Mouse (Mus musculus): ENCODE measurements at regions not wholly inside any gene's neighbourhood (a gene's known extent, or its start where the extent isn't known, plus 50 kb on each side); places are given as distances from the start of the nearest gene placed in this dataset.

DNA sequence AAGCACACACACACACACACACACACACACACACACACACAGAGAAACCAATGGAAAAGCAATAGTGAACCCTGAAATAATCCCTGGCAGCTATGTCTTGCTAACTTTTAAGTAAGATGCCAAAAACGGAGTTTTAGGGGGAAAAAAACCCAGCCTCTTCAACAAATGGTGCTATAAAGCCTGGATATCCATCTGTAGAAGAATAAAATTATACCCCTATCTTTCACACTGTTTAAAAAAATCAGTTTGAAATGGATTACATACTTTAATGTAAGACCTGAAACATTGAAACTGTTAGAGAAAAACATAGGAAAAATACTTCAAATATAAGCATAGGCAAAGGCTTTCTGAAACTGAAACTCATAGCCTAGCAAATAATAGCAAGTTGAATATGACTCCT lies 228.2 kb downstream of the Fam49a start:
- Histone ChIP-seq H3K27ac (ENCODE audit: low read length) (no peak overlapping the region), H3K4me1 (ENCODE audit: control insufficient read depth, insufficient read depth, low read length) (no peaks in the 10 kb centered on the region), H3K4me3 (ENCODE audit: low read depth, low read length) (no peak overlapping the region), H3K9ac (replicated peaks; ENCODE audit: low read depth, low read length) (no peak overlapping the region), H3K4me2 (replicated peaks; ENCODE audit: low read depth, low read length) (no peak overlapping the region), H3K36me3 (ENCODE audit: control insufficient read depth, insufficient read depth, low read length) (no peaks in the 10 kb centered on the region), H3K9me3 (ENCODE audit: control insufficient read depth, low read depth, low read length) (no peaks in the 10 kb centered on the region), H3K27me3 (ENCODE audit: control insufficient read depth, insufficient read depth, low read length) (no peaks in the 10 kb centered on the region)
- 79% methylated on average over 1 of the region's 1 CpGs for WGBS
- no peak for ATAC-seq (ENCODE audit: insufficient number of reproducible peaks, insufficient read depth, low FRiP score, low read depth)

DNA sequence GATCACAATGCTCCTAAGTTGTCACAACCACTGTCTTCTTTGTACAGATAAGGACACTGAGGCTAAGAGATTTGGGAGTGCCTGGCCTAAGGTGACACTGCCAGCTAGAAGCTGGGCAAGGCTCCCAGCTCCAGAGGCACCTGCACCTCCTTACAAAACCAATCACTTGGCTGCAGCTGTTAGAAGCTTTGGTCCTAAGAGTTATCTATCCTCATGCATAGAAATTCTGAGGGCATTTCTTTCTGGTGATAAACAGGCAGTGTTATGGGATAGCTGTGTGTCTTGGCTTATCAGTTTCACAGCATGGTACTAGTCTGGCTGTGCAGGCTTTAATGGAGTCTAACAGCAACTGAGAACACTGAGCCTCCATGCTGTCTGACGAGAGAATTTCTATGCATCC lies 226.2 kb downstream of the Fam49a start:
- H3K4me1 ChIP-seq (ENCODE audit: control insufficient read depth, insufficient read depth, low read length), result no peaks in the 10 kb centered on the region
- peak; percentile 72; the same call in 1 of the 2 replicates for ATAC-seq (ENCODE audit: insufficient number of reproducible peaks, insufficient read depth, low FRiP score, low read depth)
- no peak overlapping the region for H3K27ac ChIP-seq (ENCODE audit: low read length)
- no peak overlapping the region for H3K9ac ChIP-seq (replicated peaks; ENCODE audit: low read depth, low read length)
- WGBS, result 86% methylated on average over 1 of the region's 1 CpGs
- H3K9me3 ChIP-seq (ENCODE audit: control insufficient read depth, low read depth, low read length), result no peaks in the 10 kb centered on the region
- H3K27me3 ChIP-seq (ENCODE audit: control insufficient read depth, insufficient read depth, low read length), result no peaks in the 10 kb centered on the region
- H3K4me3 ChIP-seq (ENCODE audit: low read depth, low read length), result no peak overlapping the region
- H3K36me3 ChIP-seq (ENCODE audit: control insufficient read depth, insufficient read depth, low read length), result no peaks in the 10 kb centered on the region
- H3K4me2 ChIP-seq (replicated peaks; ENCODE audit: low read depth, low read length), result no peak overlapping the region

DNA sequence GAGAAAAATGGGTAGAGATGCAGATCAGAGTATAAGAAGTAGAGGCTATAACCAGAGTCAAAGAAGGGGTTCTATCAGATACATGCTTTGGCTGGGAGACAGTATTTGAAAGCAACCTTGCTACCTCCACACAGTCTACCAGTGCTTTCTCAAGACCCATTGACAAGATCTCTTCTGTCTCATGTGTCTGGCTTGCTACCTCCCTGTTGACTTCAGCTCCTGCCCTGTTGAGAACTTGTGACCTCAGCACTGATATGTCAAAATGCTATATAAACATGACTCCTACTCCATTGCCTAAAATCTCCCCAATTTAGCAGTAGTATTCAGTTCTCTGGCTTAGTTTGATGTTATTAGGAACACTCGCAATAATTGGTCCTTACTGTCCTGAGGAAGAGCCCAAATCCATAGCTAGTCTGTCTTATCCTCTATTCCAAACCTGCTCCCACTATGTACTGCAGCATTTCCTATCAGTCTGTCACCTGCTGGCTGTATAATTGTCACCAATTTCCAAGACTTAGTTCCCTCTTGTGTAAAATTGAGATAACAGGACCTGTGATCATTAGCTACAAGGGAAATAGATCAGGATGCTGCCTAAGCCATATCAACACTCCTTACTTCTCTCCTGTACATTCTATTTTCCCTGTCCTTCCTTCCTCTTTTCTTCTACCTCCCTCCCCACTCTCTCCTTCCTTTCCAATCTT lies 224.9 kb downstream of the Fam49a start:
- Histone ChIP-seq H3K36me3 (ENCODE audit: control insufficient read depth, insufficient read depth, low read length) (no peaks in the 10 kb centered on the region), H3K4me1 (ENCODE audit: control insufficient read depth, insufficient read depth, low read length) (no peaks in the 10 kb centered on the region), H3K27me3 (ENCODE audit: control insufficient read depth, insufficient read depth, low read length) (no peaks in the 10 kb centered on the region), H3K9me3 (ENCODE audit: control insufficient read depth, low read depth, low read length) (no peaks in the 10 kb centered on the region), H3K9ac (replicated peaks; ENCODE audit: low read depth, low read length) (no peak overlapping the region), H3K4me3 (ENCODE audit: low read depth, low read length) (no peak overlapping the region), H3K27ac (ENCODE audit: low read length) (no peak overlapping the region), H3K4me2 (replicated peaks; ENCODE audit: low read depth, low read length) (no peak overlapping the region)
- WGBS, result 91% methylated on average over 1 of the region's 1 CpGs
- no peak for ATAC-seq (ENCODE audit: insufficient number of reproducible peaks, insufficient read depth, low FRiP score, low read depth)

DNA sequence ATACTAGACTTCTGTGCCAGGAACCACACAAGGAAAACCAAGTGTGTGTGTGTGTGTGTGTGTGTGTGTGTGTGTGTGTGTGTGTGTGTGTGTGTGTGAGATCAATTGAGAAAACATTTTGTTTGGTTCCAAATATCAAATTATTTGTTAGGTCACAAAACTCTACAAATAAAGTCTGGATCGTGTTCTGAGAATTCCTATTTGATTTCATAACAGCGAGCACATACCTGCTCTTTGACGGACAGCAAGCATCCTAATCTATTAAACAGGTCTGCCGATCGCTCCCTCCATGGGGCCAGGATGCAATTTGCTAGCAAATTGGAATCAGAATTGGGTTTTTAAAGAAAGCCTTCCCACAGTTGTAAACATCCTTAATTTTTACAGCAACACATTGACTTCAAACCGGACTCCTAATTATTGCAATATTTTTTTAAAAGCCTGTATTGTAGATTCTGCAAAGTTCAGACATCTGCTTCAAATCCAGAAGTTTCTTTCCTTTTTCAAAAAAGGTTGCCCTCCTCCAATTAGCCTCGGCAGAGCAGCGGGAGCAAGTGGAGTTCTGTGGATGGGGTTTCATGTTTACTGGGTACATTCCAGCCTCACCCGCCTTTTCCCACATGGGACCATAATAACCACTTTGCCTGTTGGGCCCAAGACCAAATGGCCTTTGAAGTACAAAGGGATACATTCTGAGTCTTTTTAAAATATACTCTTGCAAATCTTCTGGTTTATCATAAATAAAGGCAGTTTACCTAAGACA lies 223.2 kb downstream of the Fam49a start:
- Histone ChIP-seq H3K9me3 (ENCODE audit: control insufficient read depth, low read depth, low read length) (no peaks in the 10 kb centered on the region), H3K27me3 (ENCODE audit: control insufficient read depth, insufficient read depth, low read length) (no peaks in the 10 kb centered on the region), H3K9ac (replicated peaks; ENCODE audit: low read depth, low read length) (no peak overlapping the region), H3K4me1 (ENCODE audit: control insufficient read depth, insufficient read depth, low read length) (no peaks in the 10 kb centered on the region), H3K36me3 (ENCODE audit: control insufficient read depth, insufficient read depth, low read length) (no peaks in the 10 kb centered on the region), H3K4me2 (replicated peaks; ENCODE audit: low read depth, low read length) (no peak overlapping the region), H3K4me3 (ENCODE audit: low read depth, low read length) (no peak overlapping the region), H3K27ac (ENCODE audit: low read length) (no peak overlapping the region)
- 76% methylated on average over 9 of the region's 9 CpGs for WGBS
- ATAC-seq (ENCODE audit: insufficient number of reproducible peaks, insufficient read depth, low FRiP score, low read depth), result no peak

DNA sequence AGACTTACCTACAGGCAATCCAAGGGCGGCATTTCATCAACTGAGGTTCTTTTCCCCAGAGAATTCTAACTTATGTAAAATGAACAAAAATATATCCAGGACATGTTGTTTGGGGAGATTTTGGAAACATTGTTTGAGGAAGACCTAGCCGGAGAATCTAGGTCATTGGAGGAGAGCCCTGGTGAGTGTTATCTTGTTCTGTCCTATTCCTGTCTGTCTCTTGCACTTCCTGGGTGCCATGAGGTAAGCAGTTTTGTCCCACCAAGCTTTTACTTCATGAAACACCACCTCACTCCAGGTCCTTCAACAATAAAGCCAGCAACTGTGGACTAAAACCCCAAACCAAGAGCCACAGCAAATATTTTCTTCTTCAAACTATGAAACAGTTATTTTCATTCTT lies 218.5 kb downstream of the Fam49a start:
- whole genome bisulfite sequencing, result 94% methylated on average over 2 of the region's 2 CpGs
- no peak overlapping the region for H3K4me2 ChIP-seq (replicated peaks; ENCODE audit: low read depth, low read length)
- no peak for ATAC-seq (ENCODE audit: insufficient number of reproducible peaks, insufficient read depth, low FRiP score, low read depth)

DNA sequence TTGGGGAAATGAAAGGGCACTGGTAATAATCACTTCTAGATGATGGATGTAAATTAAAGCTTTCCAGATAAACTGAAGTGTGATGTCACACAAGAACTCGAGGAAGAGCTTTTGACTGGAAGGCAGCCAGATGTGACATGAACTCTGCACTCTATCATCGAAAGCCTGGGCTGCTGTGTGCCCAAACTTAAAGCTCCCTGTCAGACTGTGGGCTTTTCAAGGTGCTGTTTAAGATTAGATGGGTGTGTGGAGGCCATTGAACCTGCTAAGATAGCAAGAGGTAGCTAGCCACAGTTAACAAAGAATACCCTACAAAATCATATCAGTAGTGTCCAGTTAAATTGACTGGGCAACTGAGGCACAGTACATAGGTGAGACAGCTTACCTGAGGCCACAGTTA lies 190.1 kb downstream of the Fam49a start:
- Histone ChIP-seq H3K9ac (replicated peaks; ENCODE audit: low read depth, low read length) (no peak overlapping the region), H3K36me3 (ENCODE audit: control insufficient read depth, insufficient read depth, low read length) (no peaks in the 10 kb centered on the region), H3K4me3 (ENCODE audit: low read depth, low read length) (no peak overlapping the region), H3K4me2 (replicated peaks; ENCODE audit: low read depth, low read length) (no peak overlapping the region), H3K27me3 (ENCODE audit: control insufficient read depth, insufficient read depth, low read length) (no peaks in the 10 kb centered on the region), H3K9me3 (ENCODE audit: control insufficient read depth, low read depth, low read length) (no peaks in the 10 kb centered on the region), H3K4me1 (ENCODE audit: control insufficient read depth, insufficient read depth, low read length) (no peaks in the 10 kb centered on the region), H3K27ac (ENCODE audit: low read length) (no peak overlapping the region)
- 21% methylated on average over 2 of the region's 2 CpGs for WGBS
- ATAC-seq (ENCODE audit: insufficient number of reproducible peaks, insufficient read depth, low FRiP score, low read depth), result 0 out of 2 replicates have a peak, but pooled peaks have one; percentile 37

More for the DNA sequence above, 218.5 kb downstream of the Fam49a start:
- Histone ChIP-seq H3K9ac (replicated peaks; ENCODE audit: low read depth, low read length) (no peak overlapping the region), H3K4me3 (ENCODE audit: low read depth, low read length) (no peak overlapping the region), H3K36me3 (ENCODE audit: control insufficient read depth, insufficient read depth, low read length) (no peaks in the 10 kb centered on the region), H3K9me3 (ENCODE audit: control insufficient read depth, low read depth, low read length) (no peaks in the 10 kb centered on the region), H3K27ac (ENCODE audit: low read length) (no peak overlapping the region), H3K27me3 (ENCODE audit: control insufficient read depth, insufficient read depth, low read length) (no peaks in the 10 kb centered on the region), H3K4me1 (ENCODE audit: control insufficient read depth, insufficient read depth, low read length) (no peaks in the 10 kb centered on the region)

DNA sequence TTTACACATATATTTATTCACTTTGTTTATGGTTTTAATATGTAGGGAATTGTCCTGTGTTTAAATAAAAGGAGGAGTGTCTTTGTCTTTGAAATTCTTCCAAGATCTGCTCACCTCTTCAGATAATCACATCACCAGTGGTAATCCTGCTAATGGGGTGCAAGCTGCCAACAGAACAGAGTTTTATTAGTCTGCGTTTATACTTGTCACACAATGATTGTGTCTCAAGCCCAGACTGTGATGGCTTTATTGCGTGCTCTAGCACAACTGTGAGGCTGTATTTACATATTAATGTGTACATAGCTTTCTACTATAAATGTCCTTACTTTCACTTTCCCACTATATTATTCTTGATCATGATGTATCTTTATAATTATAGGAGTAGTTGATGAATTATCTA lies 184.8 kb downstream of the Fam49a start:
- H3K9me3 ChIP-seq (ENCODE audit: control insufficient read depth, low read depth, low read length), result no peaks in the 10 kb centered on the region
- no peak overlapping the region for H3K4me3 ChIP-seq (ENCODE audit: low read depth, low read length)
- H3K9ac ChIP-seq (replicated peaks; ENCODE audit: low read depth, low read length), result no peak overlapping the region
- no peaks in the 10 kb centered on the region for H3K4me1 ChIP-seq (ENCODE audit: control insufficient read depth, insufficient read depth, low read length)
- 38% methylated on average over 2 of the region's 2 CpGs for WGBS
- no peak overlapping the region for H3K27ac ChIP-seq (ENCODE audit: low read length)
- H3K36me3 ChIP-seq (ENCODE audit: control insufficient read depth, insufficient read depth, low read length), result no peaks in the 10 kb centered on the region
- H3K27me3 ChIP-seq (ENCODE audit: control insufficient read depth, insufficient read depth, low read length), result no peaks in the 10 kb centered on the region
- H3K4me2 ChIP-seq (replicated peaks; ENCODE audit: low read depth, low read length), result no peak overlapping the region
- no peak for ATAC-seq (ENCODE audit: insufficient number of reproducible peaks, insufficient read depth, low FRiP score, low read depth)

DNA sequence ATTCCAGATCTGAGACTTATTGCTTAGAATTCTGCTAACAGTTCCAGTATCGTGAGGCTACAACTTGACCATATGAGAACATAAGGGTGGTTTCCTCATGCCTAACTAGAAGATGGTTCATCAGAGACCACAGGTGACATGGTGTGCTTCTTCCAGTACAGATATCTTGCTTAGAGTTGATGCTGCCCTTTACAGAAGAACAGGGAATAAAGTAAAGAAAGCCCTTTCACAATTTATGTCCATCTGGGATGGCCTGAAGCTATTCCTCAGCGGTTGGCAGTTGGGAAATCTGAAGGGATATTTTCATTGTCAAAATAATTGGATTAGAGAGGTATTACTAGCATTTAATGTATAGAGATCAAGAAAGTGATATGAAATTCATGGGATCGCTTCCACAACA lies 184.3 kb downstream of the Fam49a start:
- no peak overlapping the region for H3K9ac ChIP-seq (replicated peaks; ENCODE audit: low read depth, low read length)
- no peak overlapping the region for H3K4me2 ChIP-seq (replicated peaks; ENCODE audit: low read depth, low read length)
- 89% methylated on average over 3 of the region's 3 CpGs for WGBS
- H3K27ac ChIP-seq (ENCODE audit: low read length), result no peak overlapping the region
- no peaks in the 10 kb centered on the region for H3K36me3 ChIP-seq (ENCODE audit: control insufficient read depth, insufficient read depth, low read length)
- H3K4me1 ChIP-seq (ENCODE audit: control insufficient read depth, insufficient read depth, low read length), result no peaks in the 10 kb centered on the region
- no peak for ATAC-seq (ENCODE audit: insufficient number of reproducible peaks, insufficient read depth, low FRiP score, low read depth)
- no peaks in the 10 kb centered on the region for H3K27me3 ChIP-seq (ENCODE audit: control insufficient read depth, insufficient read depth, low read length)
- H3K9me3 ChIP-seq (ENCODE audit: control insufficient read depth, low read depth, low read length), result no peaks in the 10 kb centered on the region
- H3K4me3 ChIP-seq (ENCODE audit: low read depth, low read length), result no peak overlapping the region

All from stomach, embryonic 14.5 days (tissue).